Mouse (Mus musculus): ENCODE results near the gene E130311K13Rik.

- TF ChIP-seq CTCF (IDR thresholded peaks at IDR 0.05; ENCODE audit: low read depth, low read length) (no peak), POLR2A (IDR thresholded peaks at IDR 0.05; ENCODE audit: borderline replicate concordance, low read depth, low read length) (no peak)
These were observed 64.2 kb downstream of the E130311K13Rik start for GRCm38 (mm10) chr3:63865069-63865468.

All from bone marrow macrophage, adult 2 months (primary cell).